Mouse (Mus musculus) thymus, adult 2 months (tissue): Measurements from ENCODE around the gene Clca2.

ENCODE experiments used
- CTCF ChIP-seq: fragments of 200-500 bp; IDR thresholded peaks from 2 replicates; pipeline ENCODE4 v1.5.1; 2012; ENCODE audit warnings: mild to moderate bottlenecking, control low read depth, low read length, moderate library complexity, borderline replicate concordance; ENCODE audit not compliant: control insufficient read depth, poor library complexity, insufficient read depth; ENCODE audit errors: extremely low read depth
- POLR2A ChIP-seq: fragments of 200-500 bp; IDR thresholded peaks from 2 replicates; pipeline ENCODE4 v1.6.1; 2012; ENCODE audit warnings: mild to moderate bottlenecking, low read length, control low read depth, moderate library complexity; ENCODE audit not compliant: control insufficient read depth, poor library complexity, insufficient read depth; ENCODE audit errors: extremely low read depth

DNA sequence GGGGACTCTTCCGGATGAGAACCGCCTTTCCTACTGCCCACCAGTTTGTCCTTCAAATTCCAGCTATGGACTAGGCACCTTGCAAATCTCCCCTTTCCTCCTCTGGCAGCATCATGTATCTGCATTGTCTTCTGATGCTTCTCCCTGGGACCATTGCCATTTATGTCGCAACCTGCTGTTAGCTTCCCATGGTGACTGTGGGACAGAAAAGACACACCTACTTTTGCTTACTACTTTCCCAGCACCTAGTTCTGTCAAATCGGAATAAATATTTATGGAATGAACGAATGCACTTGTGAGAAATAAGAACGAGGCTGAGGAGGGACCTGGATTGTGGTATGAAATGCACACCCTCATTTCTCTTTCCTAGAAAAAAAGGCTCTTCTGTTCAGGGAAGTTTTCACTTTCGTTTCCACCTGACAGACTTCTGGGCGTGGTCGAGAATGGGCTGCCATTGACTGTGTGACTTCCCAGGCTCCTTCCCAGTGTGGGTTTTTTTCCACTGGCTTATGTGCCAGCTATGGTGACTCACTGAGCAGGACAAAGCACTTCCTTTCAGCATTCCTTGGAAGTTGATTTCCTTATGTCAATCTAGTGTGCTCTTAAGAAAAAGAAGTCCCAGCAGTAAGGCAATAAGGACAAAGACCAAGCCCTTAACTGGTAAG lies 2.8 kb upstream of the Clca2 start:
- TF ChIP-seq CTCF: no peak
- no peak for TF ChIP-seq POLR2A
